Mouse (Mus musculus) liver, embryonic 14.5 days (tissue): ENCODE data around the gene Npas3.

Source experiments
- CTCF ChIP-seq: IDR thresholded peaks from 2 replicates; pipeline ENCODE4 v1.5.1; 2016; ENCODE audit warnings: antibody characterized with exemption, low read depth, control low read depth
- EP300 ChIP-seq: IDR thresholded peaks from 2 replicates; pipeline ENCODE4 v1.6.1; 2016; ENCODE audit warnings: antibody characterized with exemption, low read depth

DNA sequence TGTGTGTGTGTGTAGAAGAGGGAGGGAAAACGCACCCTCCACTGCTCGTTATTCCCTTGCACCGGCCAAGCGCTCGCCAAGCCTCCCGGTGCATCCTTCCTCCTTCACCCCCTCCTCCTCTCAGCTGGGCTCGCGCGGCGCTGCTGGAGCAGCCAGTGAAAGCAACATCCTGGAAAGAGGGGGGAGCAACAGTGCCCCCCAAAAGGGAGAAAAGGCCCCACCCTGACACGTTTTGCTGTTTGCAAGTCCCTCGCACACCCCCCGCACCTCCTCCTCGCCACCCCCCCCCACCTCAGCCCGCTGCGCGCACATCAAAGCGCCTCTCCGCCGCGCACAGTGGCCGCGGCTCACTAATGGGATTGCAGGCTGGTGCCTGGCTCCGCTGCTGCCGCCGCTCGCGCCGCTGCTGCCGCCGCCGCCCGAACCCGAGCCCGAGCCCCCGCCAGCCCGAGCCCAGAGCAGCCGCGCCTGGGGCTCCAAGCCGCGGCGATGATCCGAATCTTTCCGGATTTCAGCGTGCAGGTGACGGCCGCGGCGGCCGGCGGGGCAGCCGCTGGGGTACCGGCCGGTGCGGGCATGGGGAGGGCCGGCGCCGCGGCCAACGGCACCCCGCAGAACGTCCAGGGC, at the start of gene Npas3:
- TF ChIP-seq EP300 (no peak), CTCF (no peak)
